Mouse (Mus musculus): ENCODE results near the gene Klhl22.

DNA sequence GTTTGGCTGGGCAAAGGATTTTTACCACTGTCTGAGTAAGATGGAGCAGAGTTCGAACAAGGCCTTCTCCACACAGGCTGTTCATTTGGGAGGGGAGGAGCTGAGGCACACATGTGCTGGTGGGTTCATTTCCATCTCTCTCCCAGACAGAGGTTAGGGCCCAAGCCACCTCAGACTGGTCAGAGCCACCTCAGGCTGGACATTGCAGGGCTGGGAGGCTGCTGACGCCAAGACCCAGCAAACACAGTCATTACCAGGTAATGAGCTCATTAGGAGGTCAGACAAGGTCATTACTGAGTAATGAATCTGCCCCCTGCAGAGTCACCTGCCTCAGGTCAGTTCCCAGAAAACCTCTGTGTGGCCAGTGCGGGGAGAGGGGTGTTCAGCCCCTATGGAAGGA is 69.4 kb downstream of the Klhl22 start:
- no peak for TF ChIP-seq CTCF (IDR thresholded peaks at IDR 0.05; ENCODE audit: low read depth)
- no peak for TF ChIP-seq EP300 (IDR thresholded peaks at IDR 0.05; ENCODE audit: low read depth)

Measured in heart, postnatal 0 days (tissue).